Mouse (Mus musculus): Measurements from ENCODE around the gene Prdx5.

GRCm38 (mm10) chr19:6859032-6859651 lies 50.8 kb downstream of the Prdx5 start:
- TF ChIP-seq EP300 (IDR thresholded peaks at IDR 0.05; ENCODE audit: insufficient read depth, low read depth, low read length) = no peak
- no peak for TF ChIP-seq POLR2A (IDR thresholded peaks at IDR 0.05; ENCODE audit: insufficient read depth, low read length)
- no peak for TF ChIP-seq CTCF (IDR thresholded peaks at IDR 0.05; ENCODE audit: low read depth, low read length)

Measured in ES-Bruce4 (cell line).